Mouse (Mus musculus): ENCODE measurements around the gene Crhbp. TPM values are rescaled to one million over a fixed set of nuclear protein-coding genes. Genes with fewer than 3 reads are reported as not detected.

Crhbp gene
- polyA plus RNA-seq, 1 experiment, result not detected

- no peak overlapping the region for H3K27ac ChIP-seq (ENCODE audit: insufficient read depth, low read length)
- no peak for TF ChIP-seq CTCF (IDR thresholded peaks at IDR 0.05; ENCODE audit: low read depth, low read length)
- no peak for TF ChIP-seq POLR2A (IDR thresholded peaks at IDR 0.05; ENCODE audit: insufficient read depth, low read length)
- TF ChIP-seq EP300 (IDR thresholded peaks at IDR 0.05; ENCODE audit: insufficient read depth, low read depth, low read length), result no peak
- H3K9me3 ChIP-seq (replicated peaks; ENCODE audit: control insufficient read depth, insufficient read depth, low read length, poor library complexity, severe bottlenecking), result no peaks in the 10 kb centered on the region
- no peak overlapping the region for H3K4me3 ChIP-seq (ENCODE audit: low read depth, low read length)
- H3K27me3 ChIP-seq (ENCODE audit: control insufficient read depth, insufficient read depth, low read length, poor library complexity, severe bottlenecking), result no peaks in the 10 kb centered on the region
- H3K9ac ChIP-seq (ENCODE audit: low read depth, poor library complexity, severe bottlenecking), result no peak overlapping the region
- no peaks in the 10 kb centered on the region for H3K4me1 ChIP-seq (ENCODE audit: control insufficient read depth, insufficient read depth, low read length)
- no peaks in the 10 kb centered on the region for H3K36me3 ChIP-seq (ENCODE audit: control insufficient read depth, insufficient read depth, low read length, poor library complexity, severe bottlenecking)
These were observed 17.2 kb downstream of the Crhbp start for GRCm38 (mm10) chr13:95427499-95427898.

GRCm38 (mm10) chr13:95426421-95426820 is 18.3 kb downstream of the Crhbp start:
- Histone ChIP-seq H3K4me3 (ENCODE audit: low read depth, low read length) (no peak overlapping the region), H3K4me1 (ENCODE audit: control insufficient read depth, insufficient read depth, low read length) (no peaks in the 10 kb centered on the region), H3K9me3 (replicated peaks; ENCODE audit: control insufficient read depth, insufficient read depth, low read length, poor library complexity, severe bottlenecking) (no peaks in the 10 kb centered on the region), H3K9ac (ENCODE audit: low read depth, poor library complexity, severe bottlenecking) (no peak overlapping the region), H3K36me3 (ENCODE audit: control insufficient read depth, insufficient read depth, low read length, poor library complexity, severe bottlenecking) (no peaks in the 10 kb centered on the region), H3K27me3 (ENCODE audit: control insufficient read depth, insufficient read depth, low read length, poor library complexity, severe bottlenecking) (no peaks in the 10 kb centered on the region), H3K27ac (ENCODE audit: insufficient read depth, low read length) (no peak overlapping the region)
- TF ChIP-seq CTCF (IDR thresholded peaks at IDR 0.05; ENCODE audit: low read depth, low read length) (no peak), POLR2A (IDR thresholded peaks at IDR 0.05; ENCODE audit: insufficient read depth, low read length) (no peak), EP300 (IDR thresholded peaks at IDR 0.05; ENCODE audit: insufficient read depth, low read depth, low read length) (no peak)

GRCm38 (mm10) chr13:95425484-95425883 is 19.2 kb downstream of the Crhbp start:
- no peak for TF ChIP-seq EP300 (IDR thresholded peaks at IDR 0.05; ENCODE audit: insufficient read depth, low read depth, low read length)
- H3K4me3 ChIP-seq (ENCODE audit: low read depth, low read length), result no peak overlapping the region
- no peak overlapping the region for H3K9ac ChIP-seq (ENCODE audit: low read depth, poor library complexity, severe bottlenecking)
- no peaks in the 10 kb centered on the region for H3K4me1 ChIP-seq (ENCODE audit: control insufficient read depth, insufficient read depth, low read length)
- no peaks in the 10 kb centered on the region for H3K36me3 ChIP-seq (ENCODE audit: control insufficient read depth, insufficient read depth, low read length, poor library complexity, severe bottlenecking)
- H3K27me3 ChIP-seq (ENCODE audit: control insufficient read depth, insufficient read depth, low read length, poor library complexity, severe bottlenecking), result no peaks in the 10 kb centered on the region
- no peaks in the 10 kb centered on the region for H3K9me3 ChIP-seq (replicated peaks; ENCODE audit: control insufficient read depth, insufficient read depth, low read length, poor library complexity, severe bottlenecking)
- no peak overlapping the region for H3K27ac ChIP-seq (ENCODE audit: insufficient read depth, low read length)

- Histone ChIP-seq H3K36me3 (ENCODE audit: control insufficient read depth, insufficient read depth, low read length, poor library complexity, severe bottlenecking) (no peaks in the 10 kb centered on the region), H3K27me3 (ENCODE audit: control insufficient read depth, insufficient read depth, low read length, poor library complexity, severe bottlenecking) (no peaks in the 10 kb centered on the region), H3K4me1 (ENCODE audit: control insufficient read depth, insufficient read depth, low read length) (no peaks in the 10 kb centered on the region), H3K9ac (ENCODE audit: low read depth, poor library complexity, severe bottlenecking) (no peak overlapping the region), H3K9me3 (replicated peaks; ENCODE audit: control insufficient read depth, insufficient read depth, low read length, poor library complexity, severe bottlenecking) (no peaks in the 10 kb centered on the region), H3K4me3 (ENCODE audit: low read depth, low read length) (no peak overlapping the region), H3K27ac (ENCODE audit: insufficient read depth, low read length) (no peak overlapping the region)
- no peak for TF ChIP-seq POLR2A (IDR thresholded peaks at IDR 0.05; ENCODE audit: insufficient read depth, low read length)
- TF ChIP-seq EP300 (IDR thresholded peaks at IDR 0.05; ENCODE audit: insufficient read depth, low read depth, low read length), result no peak
- TF ChIP-seq CTCF (IDR thresholded peaks at IDR 0.05; ENCODE audit: low read depth, low read length), result no peak
These were observed 19.8 kb downstream of the Crhbp start for GRCm38 (mm10) chr13:95424932-95425331.

GRCm38 (mm10) chr13:95419204-95419749 is 25.4 kb downstream of the Crhbp start:
- H3K27me3 ChIP-seq (ENCODE audit: control insufficient read depth, insufficient read depth, low read length, poor library complexity, severe bottlenecking), result no peaks in the 10 kb centered on the region
- no peak overlapping the region for H3K4me3 ChIP-seq (ENCODE audit: low read depth, low read length)
- no peaks in the 10 kb centered on the region for H3K36me3 ChIP-seq (ENCODE audit: control insufficient read depth, insufficient read depth, low read length, poor library complexity, severe bottlenecking)
- H3K27ac ChIP-seq (ENCODE audit: insufficient read depth, low read length), result no peak overlapping the region
- H3K9me3 ChIP-seq (replicated peaks; ENCODE audit: control insufficient read depth, insufficient read depth, low read length, poor library complexity, severe bottlenecking), result no peaks in the 10 kb centered on the region
- TF ChIP-seq CTCF (IDR thresholded peaks at IDR 0.05; ENCODE audit: low read depth, low read length) (no peak), EP300 (IDR thresholded peaks at IDR 0.05; ENCODE audit: insufficient read depth, low read depth, low read length) (no peak), POLR2A (IDR thresholded peaks at IDR 0.05; ENCODE audit: insufficient read depth, low read length) (no peak)
- H3K9ac ChIP-seq (ENCODE audit: low read depth, poor library complexity, severe bottlenecking), result no peak overlapping the region
- H3K4me1 ChIP-seq (ENCODE audit: control insufficient read depth, insufficient read depth, low read length), result no peaks in the 10 kb centered on the region

- H3K36me3 ChIP-seq (ENCODE audit: control insufficient read depth, insufficient read depth, low read length, poor library complexity, severe bottlenecking), result no peaks in the 10 kb centered on the region
- no peak overlapping the region for H3K9ac ChIP-seq (ENCODE audit: low read depth, poor library complexity, severe bottlenecking)
- H3K4me1 ChIP-seq (ENCODE audit: control insufficient read depth, insufficient read depth, low read length), result no peaks in the 10 kb centered on the region
- H3K4me3 ChIP-seq (ENCODE audit: low read depth, low read length), result no peak overlapping the region
- TF ChIP-seq CTCF (IDR thresholded peaks at IDR 0.05; ENCODE audit: low read depth, low read length), result no peak
- TF ChIP-seq EP300 (IDR thresholded peaks at IDR 0.05; ENCODE audit: insufficient read depth, low read depth, low read length), result no peak
- TF ChIP-seq POLR2A (IDR thresholded peaks at IDR 0.05; ENCODE audit: insufficient read depth, low read length), result no peak
- H3K27me3 ChIP-seq (ENCODE audit: control insufficient read depth, insufficient read depth, low read length, poor library complexity, severe bottlenecking), result no peaks in the 10 kb centered on the region
- H3K27ac ChIP-seq (ENCODE audit: insufficient read depth, low read length), result no peak overlapping the region
- no peaks in the 10 kb centered on the region for H3K9me3 ChIP-seq (replicated peaks; ENCODE audit: control insufficient read depth, insufficient read depth, low read length, poor library complexity, severe bottlenecking)
These were observed 26.0 kb downstream of the Crhbp start for GRCm38 (mm10) chr13:95418575-95419203.
